Mouse (Mus musculus) thymus, postnatal 0 days (tissue): ENCODE data around the gene Purb. TPM values are rescaled to one million over a fixed set of nuclear protein-coding genes. Genes with fewer than 3 reads are reported as not detected.
A peak's percentile ranks its signal among the peaks of the same experiment; 100 is the strongest.
"Not testable (repeated sequence)": the region's sequence is repeated elsewhere in the genome, so short reads cannot be mapped to it uniquely, and the experiment has no call there.

ENCODE experiments used
- DNase-seq: peaks from one replicate; pipeline ENCODE4 v3.0.0-alpha.2; 2015; ENCODE audit warnings: low spot score
- polyA plus RNA-seq: library from polyadenylated mRNA; unstranded; fragments of >200 nt; fragmentation: Nextera tagmentation; extraction: Ambion mirVana; gene quantifications from 2 replicates; pipeline ENCODE4 v1.2.1, GENCODE M21; 2015

The Purb gene
- polyA plus RNA-seq, 1 experiment from 2014 or later, result 22.5 TPM

GRCm38 (mm10) chr11:6486916-6487315 lies 11.2 kb upstream of the Purb start:
- DNase-seq, result no peak

- DNase-seq, result no peak
Observed at GRCm38 (mm10) chr11:6484244-6484959, 8.7 kb upstream of the Purb start.

- no peak for DNase-seq
Observed at GRCm38 (mm10) chr11:6483103-6483502, 7.4 kb upstream of the Purb start.

- no peak for DNase-seq
Observed at GRCm38 (mm10) chr11:6481669-6482185, 6.0 kb upstream of the Purb start.

DNA sequence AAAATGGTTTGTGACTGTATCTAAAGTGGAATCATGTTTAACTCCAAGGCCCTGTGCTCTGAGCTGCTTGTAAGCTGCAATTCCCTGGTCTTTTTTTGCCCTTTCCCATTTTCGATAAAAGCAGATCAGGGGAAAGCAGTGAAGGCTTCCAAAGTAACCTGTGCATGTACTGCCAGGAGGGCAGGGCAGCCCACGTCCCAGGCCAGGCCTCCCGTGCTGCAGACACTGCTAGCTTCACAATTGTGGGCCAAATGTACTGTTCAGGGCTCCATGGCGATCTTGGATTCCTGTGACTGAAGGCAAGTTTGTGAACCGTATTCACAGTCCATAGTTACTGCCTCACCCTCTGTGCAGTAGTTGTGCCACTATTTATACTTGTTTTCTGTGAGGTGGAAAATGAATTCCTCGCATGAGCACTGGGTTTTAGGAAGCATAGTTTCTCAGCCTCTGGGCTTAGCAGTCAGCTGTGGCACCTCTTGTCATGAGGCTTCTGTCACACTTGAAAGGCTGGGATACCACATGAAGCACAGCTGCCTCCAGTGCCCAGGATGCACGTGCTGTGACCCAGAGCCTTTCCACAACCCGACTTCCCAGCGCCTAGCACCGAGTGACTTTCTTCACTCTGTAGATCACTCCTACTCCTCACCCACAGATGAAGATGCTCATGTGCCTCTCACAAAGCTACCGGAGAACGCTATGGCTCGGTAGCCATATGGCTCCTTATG lies 5.1 kb upstream of the Purb start:
- DNase-seq, result peak; percentile 52

GRCm38 (mm10) chr11:6480191-6480590 lies 4.5 kb upstream of the Purb start:
- no peak for DNase-seq

DNA sequence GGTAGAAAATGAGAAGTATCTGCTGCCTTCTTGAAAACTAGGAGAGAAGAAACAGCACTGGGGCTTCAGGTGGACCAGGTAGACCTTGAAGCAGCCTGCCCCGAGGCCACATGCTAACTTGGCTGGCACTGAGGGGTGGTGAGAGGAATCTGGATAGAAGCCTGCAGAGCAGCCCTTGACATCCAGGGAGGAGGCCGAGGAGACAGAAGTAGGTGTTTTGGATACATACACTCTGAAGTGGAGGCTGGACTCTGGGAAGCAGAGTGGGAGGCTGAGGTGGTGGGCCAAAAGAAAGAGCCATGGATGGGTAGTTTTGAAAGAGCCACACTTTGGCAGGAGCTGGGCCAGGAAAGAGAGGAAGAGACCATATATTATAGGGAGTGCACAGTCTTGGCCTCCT lies 3.5 kb upstream of the Purb start:
- DNase-seq, result no peak

DNA sequence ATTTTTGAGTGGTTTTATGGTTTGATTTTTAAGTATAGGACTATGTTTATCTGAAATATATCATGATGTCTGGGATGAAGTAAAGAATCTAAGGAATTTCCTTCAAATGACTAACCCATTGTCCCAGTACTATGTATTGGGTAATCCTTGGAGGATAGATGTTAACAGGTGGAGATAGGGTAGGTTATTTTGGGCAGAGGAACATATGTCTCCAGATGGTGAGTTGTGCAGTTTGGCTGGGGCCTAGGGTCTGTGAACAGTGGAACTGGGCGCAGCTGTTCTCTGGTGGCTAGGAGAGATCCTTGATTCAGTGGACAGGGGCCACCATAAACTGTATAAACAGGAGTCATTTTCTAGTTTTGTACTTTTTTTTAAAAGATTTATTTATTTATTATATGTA lies 1.6 kb upstream of the Purb start:
- no peak for DNase-seq

- no peak for DNase-seq
Observed at GRCm38 (mm10) chr11:6476876-6477275, 1.2 kb upstream of the Purb start.

- DNase-seq, result peak; percentile 70
Observed at GRCm38 (mm10) chr11:6474874-6475731, 614 bp downstream of the Purb start.

GRCm38 (mm10) chr11:6474381-6474780 lies 1.3 kb downstream of the Purb start:
- DNase-seq, result no peak

- no peak for DNase-seq
Observed at GRCm38 (mm10) chr11:6472076-6472475, 3.6 kb downstream of the Purb start.

DNA sequence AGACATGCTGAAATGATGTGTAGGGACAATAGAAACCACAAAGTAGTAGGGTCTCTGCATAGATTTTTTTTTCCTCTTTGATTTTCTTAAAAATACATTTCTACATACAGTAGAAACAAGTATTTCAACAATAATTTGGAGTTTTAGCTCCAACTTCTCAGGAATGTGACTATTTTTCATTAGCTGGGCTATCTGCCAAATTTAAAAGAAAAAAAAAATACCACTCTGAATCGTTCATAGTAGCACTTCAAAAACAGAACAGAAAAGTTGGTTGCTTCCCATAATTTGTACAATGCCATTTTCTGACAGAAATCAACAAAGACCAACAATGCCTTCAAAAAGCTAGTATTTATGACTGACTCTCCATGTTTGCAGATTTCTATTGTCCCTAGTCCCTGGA lies 4.2 kb downstream of the Purb start:
- no peak for DNase-seq

DNA sequence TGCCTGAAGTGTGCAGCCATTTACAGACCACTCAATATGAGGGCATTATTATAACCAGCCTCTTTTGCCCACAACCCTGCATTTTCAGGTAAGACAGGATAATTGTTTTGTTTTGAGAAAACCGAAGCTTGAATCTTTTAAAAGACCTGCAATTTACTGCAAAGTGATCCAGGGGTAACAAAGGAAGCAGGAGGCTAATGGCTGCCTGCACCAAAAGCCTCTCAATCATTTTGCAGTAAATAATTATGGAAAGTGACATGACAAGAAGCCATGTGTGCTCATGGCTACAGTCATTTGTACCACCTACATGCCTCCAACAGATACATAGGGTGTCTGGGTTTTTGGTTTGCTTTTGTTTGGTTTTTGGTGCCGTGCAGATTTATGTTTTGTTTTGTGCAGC lies 4.7 kb downstream of the Purb start:
- DNase-seq, result no peak

- DNase-seq, result no peak
Observed at GRCm38 (mm10) chr11:6468541-6468940, 7.2 kb downstream of the Purb start.

- peak; percentile 88 for DNase-seq
Observed at GRCm38 (mm10) chr11:6465122-6465521, 10.6 kb downstream of the Purb start.

GRCm38 (mm10) chr11:6463159-6463837 lies 12.4 kb downstream of the Purb start:
- no peak for DNase-seq

GRCm38 (mm10) chr11:6456083-6456482 lies 19.6 kb downstream of the Purb start:
- no peak for DNase-seq

- not testable (repeated sequence) for DNase-seq
Observed at GRCm38 (mm10) chr11:6448155-6448554, 27.6 kb downstream of the Purb start.

DNA sequence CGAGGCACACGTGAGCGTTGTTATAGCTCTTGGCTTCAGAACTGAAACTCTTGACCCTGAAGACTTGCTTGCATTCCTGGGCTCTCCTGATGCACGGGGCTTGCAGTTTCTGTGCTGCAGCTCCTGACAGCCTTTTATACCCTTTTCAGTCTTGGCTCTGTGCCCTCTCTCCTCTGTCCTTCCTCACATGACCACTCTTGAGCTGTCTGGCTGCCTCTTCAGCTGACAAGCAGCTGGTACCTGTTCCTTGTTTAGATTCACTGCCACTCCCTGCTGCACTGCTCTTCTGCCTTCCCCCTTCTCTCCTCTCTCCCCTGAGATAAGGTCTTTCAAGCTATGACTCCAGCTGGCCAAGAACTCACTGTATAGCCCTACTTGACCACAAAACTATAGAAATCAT lies 28.2 kb downstream of the Purb start:
- DNase-seq, result no peak

GRCm38 (mm10) chr11:6445951-6446350 lies 29.8 kb downstream of the Purb start:
- DNase-seq, result no peak
